Mouse (Mus musculus) stomach, embryonic 14.5 days (tissue): ENCODE results near the gene Mapre3. TPM values are rescaled to one million over a fixed set of nuclear protein-coding genes. Genes with fewer than 3 reads are reported as not detected.

ENCODE experiments used
- ATAC-seq: fragments of 200-750 bp; cut with Nextera tagmentation; 2 replicates; pipeline ENCODE4 v1.8.0; 2017; ENCODE audit warnings: low read depth, moderate TSS enrichment; ENCODE audit not compliant: insufficient number of reproducible peaks, insufficient read depth, low FRiP score
- H3K27ac ChIP-seq: fragments of 300-500 bp; sonication (generic); 2 replicates; pipeline ENCODE4 v1.5.1; 2014; ENCODE audit warnings: mild to moderate bottlenecking, low read length, moderate library complexity, mixed read lengths
- H3K27me3 ChIP-seq: fragments of 300-500 bp; sonication (generic); 2 replicates; pipeline ENCODE4 v1.6.1; 2014; ENCODE audit warnings: low read length, control low read depth, mixed read lengths; ENCODE audit not compliant: control insufficient read depth, insufficient read depth
- H3K36me3 ChIP-seq: fragments of 300-500 bp; sonication (generic); 2 replicates; pipeline ENCODE4 v1.6.1; 2014; ENCODE audit warnings: mild to moderate bottlenecking, control low read depth, low read length, moderate library complexity, mixed read lengths; ENCODE audit not compliant: control insufficient read depth, insufficient read depth
- H3K4me1 ChIP-seq: fragments of 300-500 bp; sonication (generic); 2 replicates; pipeline ENCODE4 v1.6.1; 2014; ENCODE audit warnings: low read length, control low read depth, mixed read lengths; ENCODE audit not compliant: control insufficient read depth, insufficient read depth
- H3K4me2 ChIP-seq: fragments of 300-500 bp; sonication (generic); replicated peaks from 2 replicates; pipeline ENCODE4 v1.6.1; 2014; ENCODE audit warnings: low read depth, low read length, control low read depth
- H3K4me3 ChIP-seq: fragments of 300-500 bp; sonication (generic); 2 replicates; pipeline ENCODE4 v1.5.1; 2014; ENCODE audit warnings: low read depth, low read length, control low read depth
- H3K9ac ChIP-seq: fragments of 300-500 bp; sonication (generic); replicated peaks from 2 replicates; pipeline ENCODE4 v1.6.1; 2014; ENCODE audit warnings: low read depth, mild to moderate bottlenecking, control low read depth, low read length, moderate library complexity, mixed read lengths
- H3K9me3 ChIP-seq: fragments of 300-500 bp; sonication (generic); 2 replicates; pipeline ENCODE4 v1.6.1; 2016; ENCODE audit warnings: low read depth, low read length, control low read depth; ENCODE audit not compliant: control insufficient read depth
- WGBS: fragments of 180-500 bp; shearing (Covaris S2); extraction: QIAGEN DNeasy Blood & Tissue Kit; methylation state at CpG from one replicate; pipeline ENCODE4 v1.1.7; 2014; 5-methylcytosine and 5-hydroxymethylcytosine counted together
- polyA plus RNA-seq: library from polyadenylated mRNA; unstranded; fragments of >200 nt; fragmentation: Nextera tagmentation; extraction: Ambion mirVana; gene quantifications from 2 replicates; pipeline ENCODE4 v1.2.1, GENCODE M21; 2014

Gene Mapre3
- polyA plus RNA-seq, 1 experiment from 2014 or later, result 22.7 TPM

GRCm38 (mm10) chr5:30816261-30816791 lies 1.9 kb downstream of the Mapre3 start:
- Histone ChIP-seq H3K36me3 (no peaks in the 10 kb centered on the region), H3K4me2 (no peak overlapping the region; the same call in 1 of the 2 replicates), H3K4me3 (no peak overlapping the region), H3K4me1 (peaks cover 17% of the 10 kb centered on the region), H3K27ac (no peak overlapping the region), H3K9ac (no peak overlapping the region), H3K27me3 (no peaks in the 10 kb centered on the region), H3K9me3 (no peaks in the 10 kb centered on the region)
- no peak for ATAC-seq
- 53% methylated on average over 8 of the region's 8 CpGs for WGBS

- Histone ChIP-seq H3K4me3 (no peak overlapping the region), H3K27me3 (no peaks in the 10 kb centered on the region), H3K9me3 (no peaks in the 10 kb centered on the region), H3K4me2 (no peak overlapping the region), H3K36me3 (no peaks in the 10 kb centered on the region), H3K9ac (no peak overlapping the region), H3K4me1 (peaks cover 17% of the 10 kb centered on the region), H3K27ac (no peak overlapping the region)
- no peak for ATAC-seq
- 89% methylated on average over 8 of the region's 8 CpGs for WGBS
These were observed 4.4 kb downstream of the Mapre3 start for GRCm38 (mm10) chr5:30818758-30819309.

GRCm38 (mm10) chr5:30822689-30823088 lies 8.2 kb downstream of the Mapre3 start:
- Histone ChIP-seq H3K9me3 (no peaks in the 10 kb centered on the region), H3K4me1 (no peaks in the 10 kb centered on the region), H3K4me3 (no peak overlapping the region), H3K27ac (no peak overlapping the region), H3K9ac (no peak overlapping the region), H3K36me3 (no peaks in the 10 kb centered on the region), H3K4me2 (no peak overlapping the region), H3K27me3 (no peaks in the 10 kb centered on the region)
- ATAC-seq, result no peak
- WGBS, result 75% methylated on average over 5 of the region's 5 CpGs

- H3K27ac ChIP-seq, result no peak overlapping the region
- H3K9ac ChIP-seq, result no peak overlapping the region
- no peaks in the 10 kb centered on the region for H3K9me3 ChIP-seq
- H3K36me3 ChIP-seq, result no peaks in the 10 kb centered on the region
- H3K27me3 ChIP-seq, result no peaks in the 10 kb centered on the region
- 94% methylated on average over 3 of the region's 3 CpGs for WGBS
- H3K4me3 ChIP-seq, result no peak overlapping the region
- H3K4me1 ChIP-seq, result no peaks in the 10 kb centered on the region
- H3K4me2 ChIP-seq, result no peak overlapping the region
- ATAC-seq, result no peak
These were observed 8.7 kb downstream of the Mapre3 start for GRCm38 (mm10) chr5:30823091-30823490.

DNA sequence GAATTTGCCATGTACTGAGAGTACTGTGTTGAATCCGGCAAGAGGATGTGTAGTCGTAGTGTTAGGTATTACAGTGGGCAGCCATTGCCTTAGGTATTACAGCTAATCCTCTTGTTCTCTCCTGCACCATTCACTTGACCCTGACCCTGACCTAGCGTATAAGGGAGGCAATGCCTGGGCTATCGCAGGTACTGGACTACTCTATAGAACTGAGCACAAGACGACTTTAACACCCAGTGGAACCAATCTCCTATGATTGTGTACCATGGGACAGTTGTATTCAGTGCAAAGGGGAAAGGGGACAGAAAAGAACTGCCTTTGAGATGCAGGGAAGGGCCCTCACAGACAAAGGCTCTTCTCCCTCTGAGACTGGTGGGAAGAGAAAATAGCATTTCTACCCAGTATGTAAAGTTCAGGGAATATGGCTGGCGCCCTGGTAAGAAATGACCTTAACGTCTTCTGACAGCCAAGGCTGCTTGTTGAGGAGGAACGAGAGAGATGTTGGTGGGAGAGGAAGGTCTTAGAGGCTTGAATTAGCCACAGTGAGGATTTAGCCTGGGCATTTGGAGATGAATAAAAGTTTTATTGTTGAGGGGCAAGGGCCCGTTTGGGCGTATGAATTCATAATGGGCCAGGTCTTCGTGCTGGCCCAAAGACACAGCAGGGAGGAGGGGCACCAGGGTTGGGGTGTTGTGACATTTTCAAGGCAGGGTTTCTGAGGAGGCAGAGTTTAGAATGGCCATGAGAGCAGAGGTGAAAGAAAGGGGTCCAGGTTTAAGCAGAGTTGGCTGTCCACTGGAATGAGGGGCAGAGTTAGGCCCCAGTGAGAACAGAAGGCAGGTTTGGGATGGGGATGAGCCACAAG lies 9.9 kb downstream of the Mapre3 start:
- Histone ChIP-seq H3K9ac (no peak overlapping the region), H3K27ac (no peak overlapping the region), H3K4me1 (no peaks in the 10 kb centered on the region), H3K27me3 (no peaks in the 10 kb centered on the region), H3K4me3 (no peak overlapping the region), H3K4me2 (no peak overlapping the region), H3K36me3 (no peaks in the 10 kb centered on the region), H3K9me3 (no peaks in the 10 kb centered on the region)
- no peak for ATAC-seq
- WGBS, result 85% methylated on average over 11 of the region's 11 CpGs

- ATAC-seq, result no peak
- no peaks in the 10 kb centered on the region for H3K36me3 ChIP-seq
- 67% methylated on average over 10 of the region's 10 CpGs for WGBS
These were observed 10.7 kb downstream of the Mapre3 start for GRCm38 (mm10) chr5:30825166-30825565.

GRCm38 (mm10) chr5:30825821-30826220 lies 11.4 kb downstream of the Mapre3 start:
- ATAC-seq, result no peak
- no peak overlapping the region for H3K4me2 ChIP-seq
- H3K36me3 ChIP-seq, result no peaks in the 10 kb centered on the region
- no peaks in the 10 kb centered on the region for H3K27me3 ChIP-seq
- 70% methylated on average over 6 of the region's 6 CpGs for WGBS
- H3K27ac ChIP-seq, result no peak overlapping the region
- no peaks in the 10 kb centered on the region for H3K9me3 ChIP-seq
- no peak overlapping the region for H3K9ac ChIP-seq
- no peak overlapping the region for H3K4me3 ChIP-seq
- H3K4me1 ChIP-seq, result no peaks in the 10 kb centered on the region

More at GRCm38 (mm10) chr5:30825166-30825565, 10.7 kb downstream of the Mapre3 start:
- H3K4me3 ChIP-seq, result no peak overlapping the region
- H3K9me3 ChIP-seq, result no peaks in the 10 kb centered on the region
- H3K27me3 ChIP-seq, result no peaks in the 10 kb centered on the region
- H3K9ac ChIP-seq, result no peak overlapping the region
- no peaks in the 10 kb centered on the region for H3K4me1 ChIP-seq
- no peak overlapping the region for H3K4me2 ChIP-seq
- H3K27ac ChIP-seq, result no peak overlapping the region

GRCm38 (mm10) chr5:30833416-30833815 lies 19.0 kb downstream of the Mapre3 start:
- Histone ChIP-seq H3K36me3 (peaks cover 2% of the 10 kb centered on the region; the same call in 1 of the 2 replicates), H3K4me3 (no peak overlapping the region), H3K27ac (no peak overlapping the region), H3K9ac (no peak overlapping the region), H3K27me3 (no peaks in the 10 kb centered on the region), H3K4me2 (no peak overlapping the region), H3K4me1 (no peaks in the 10 kb centered on the region), H3K9me3 (no peaks in the 10 kb centered on the region; the same call in 1 of the 2 replicates)
- ATAC-seq, result no peak
- WGBS, result 89% methylated on average over 3 of the region's 3 CpGs
